Mouse (Mus musculus): ENCODE results near the gene Pemt.

- no peak for TF ChIP-seq CTCF (IDR thresholded peaks at IDR 0.05; ENCODE audit: control insufficient read depth, insufficient read depth, insufficient replicate concordance, low read depth, low read length)
- TF ChIP-seq POLR2A (IDR thresholded peaks at IDR 0.05; ENCODE audit: control insufficient read depth, low read depth, low read length): no peak
Observed at GRCm38 (mm10) chr11:60067646-60068045, 21.4 kb upstream of the Pemt start.

Measured in testis, adult 2 months (tissue).